Mouse (Mus musculus): ENCODE measurements at regions not wholly inside any gene's neighbourhood (a gene's known extent, or its start where the extent isn't known, plus 50 kb on each side); places are given as distances from the start of the nearest gene placed in this dataset.

- DNase-seq (ENCODE audit: low spot score), result no peak
Observed at GRCm38 (mm10) chr4:95317821-95318290, 239.5 kb upstream of the Fggy start.

- no peak for DNase-seq (ENCODE audit: low spot score)
Observed at GRCm38 (mm10) chr4:95318561-95318960, 238.7 kb upstream of the Fggy start.

- no peak for DNase-seq (ENCODE audit: low spot score)
Observed at GRCm38 (mm10) chr4:95319036-95319435, 238.3 kb upstream of the Fggy start.

- DNase-seq (ENCODE audit: low spot score), result no peak
Observed at GRCm38 (mm10) chr4:95325861-95326260, 231.4 kb upstream of the Fggy start.

- DNase-seq (ENCODE audit: low spot score), result no peak
Observed at GRCm38 (mm10) chr4:95339822-95340221, 217.5 kb upstream of the Fggy start.

- no peak for DNase-seq (ENCODE audit: low spot score)
Observed at GRCm38 (mm10) chr4:95340926-95341325, 216.4 kb upstream of the Fggy start.

GRCm38 (mm10) chr4:95346722-95347197 is 210.5 kb upstream of the Fggy start:
- DNase-seq (ENCODE audit: low spot score), result no peak

- no peak for DNase-seq (ENCODE audit: low spot score)
Observed at GRCm38 (mm10) chr4:95347436-95347835, 209.9 kb upstream of the Fggy start.

GRCm38 (mm10) chr4:95348405-95349123 is 208.7 kb upstream of the Fggy start:
- DNase-seq (ENCODE audit: low spot score), result no peak

- DNase-seq (ENCODE audit: low spot score), result no peak
Observed at GRCm38 (mm10) chr4:95353894-95354319, 203.4 kb upstream of the Fggy start.

GRCm38 (mm10) chr4:95358674-95359073 is 198.6 kb upstream of the Fggy start:
- DNase-seq (ENCODE audit: low spot score), result no peak

- DNase-seq (ENCODE audit: low spot score), result no peak
Observed at GRCm38 (mm10) chr4:95360336-95360967, 196.9 kb upstream of the Fggy start.

- DNase-seq (ENCODE audit: low spot score), result no peak
Observed at GRCm38 (mm10) chr4:95364376-95365082, 192.8 kb upstream of the Fggy start.

- no peak for DNase-seq (ENCODE audit: low spot score)
Observed at GRCm38 (mm10) chr4:95376386-95376785, 180.9 kb upstream of the Fggy start.

GRCm38 (mm10) chr4:95377222-95378134 is 179.8 kb upstream of the Fggy start:
- no peak for DNase-seq (ENCODE audit: low spot score)

- DNase-seq (ENCODE audit: low spot score), result no peak
Observed at GRCm38 (mm10) chr4:95378645-95379044, 178.7 kb upstream of the Fggy start.

GRCm38 (mm10) chr4:95383216-95383892 is 174.0 kb upstream of the Fggy start:
- DNase-seq (ENCODE audit: low spot score), result no peak

- no peak for DNase-seq (ENCODE audit: low spot score)
Observed at GRCm38 (mm10) chr4:95385552-95385951, 171.8 kb upstream of the Fggy start.

- no peak for DNase-seq (ENCODE audit: low spot score)
Observed at GRCm38 (mm10) chr4:95386021-95386420, 171.3 kb upstream of the Fggy start.

- DNase-seq (ENCODE audit: low spot score), result no peak
Observed at GRCm38 (mm10) chr4:95388556-95388955, 168.8 kb upstream of the Fggy start.

GRCm38 (mm10) chr4:95389647-95390046 is 167.7 kb upstream of the Fggy start:
- no peak for DNase-seq (ENCODE audit: low spot score)

Data from spleen, adult 12 weeks (tissue).